In the genomic region with DNA sequence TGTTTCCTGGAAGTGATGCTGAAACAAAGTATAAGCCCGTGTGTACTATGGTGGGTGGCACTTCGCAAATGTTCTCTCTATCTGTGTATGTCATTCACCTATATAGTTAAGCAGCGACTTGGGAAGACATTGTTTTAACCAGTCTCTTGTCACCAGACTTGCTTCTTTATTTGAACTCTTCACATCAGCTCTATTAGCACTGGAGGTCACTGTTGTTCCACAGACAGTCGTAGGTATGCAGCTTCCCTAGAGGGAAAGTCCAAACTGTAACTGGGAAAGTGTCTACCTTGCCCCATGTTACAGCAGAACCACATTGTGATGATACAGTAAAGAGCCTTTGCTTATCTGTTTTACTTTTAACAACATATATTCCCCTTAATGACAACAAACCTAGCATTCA, we compare ENCODE assay signal across 20 mouse cellular contexts.
A peak's percentile ranks its signal among the peaks of the same experiment; 100 is the strongest.
DNase-seq lines count a peak whose midpoint lies in the region; ATAC-seq and TF ChIP-seq lines count a peak whose summit lies in the region.
"Had no signal": no experiment of that assay in that cellular context is flagged by ENCODE, and none has a peak within 500 bp of the region (broad histone marks: within the 10 kb centered on the region; RNA-seq: fewer than 3 reads in every experiment).

No protein-coding gene starts in this region.

- no peaks in the 10 kb centered on the region for H3K27me3 ChIP-seq in liver, postnatal 0 days (ENCODE audit: insufficient read depth, low read length)
- H3K27me3 ChIP-seq in liver, embryonic 12.5 days (replicated peaks) = no peaks in the 10 kb centered on the region
- H3K27me3 ChIP-seq: neural tube, embryonic 12.5 days had no signal

- peak; percentile 25 for DNase-seq in embryo, embryonic 10 days (ENCODE audit: low spot score)
- DNase-seq in embryo, embryonic 9.5 days (ENCODE audit: extremely low spot score) = no peak
- peak; percentile 26 for DNase-seq in kidney, adult 9 months
- DNase-seq in kidney, adult 18-20 months = no peak
- no peak for DNase-seq in liver, postnatal 0 days
- peak; percentile 38 for DNase-seq in retina, embryonic 14.5 days (ENCODE audit: low spot score)
- no peak for DNase-seq in retina, postnatal 1 day
- DNase-seq: adrenal gland, adult 2 months; cerebellum, adult 11 months; cerebellum, adult 9-11 months; gastrocnemius, postnatal 25 days; heart, postnatal 36 days; layer of hippocampus, postnatal 36 days; lung, adult 18-20 months; lung, postnatal 36 days; thymus, postnatal 14 days had no signal

- no peaks in the 10 kb centered on the region for H3K36me3 ChIP-seq in liver, postnatal 0 days (replicated peaks; ENCODE audit: insufficient read depth, low read length)
- no peaks in the 10 kb centered on the region for H3K36me3 ChIP-seq in liver, embryonic 12.5 days
- H3K36me3 ChIP-seq: forebrain, embryonic 10.5 days; neural tube, embryonic 12.5 days had no signal

- WGBS in liver, postnatal 0 days (ENCODE audit: insufficient replicate concordance) = 59% methylated on average over 4 of the region's 4 CpGs
- 55% methylated on average over 4 of the region's 4 CpGs for WGBS in liver, embryonic 12.5 days (ENCODE audit: insufficient replicate concordance)

- no peak overlapping the region for H3K27ac ChIP-seq in liver, postnatal 0 days (ENCODE audit: low read depth)
- H3K27ac ChIP-seq in liver, embryonic 12.5 days = no peak overlapping the region
- H3K27ac ChIP-seq: forebrain, embryonic 10.5 days; hindbrain, embryonic 14.5 days; neural tube, embryonic 12.5 days had no signal

- no peak overlapping the region for H3K9ac ChIP-seq in liver, postnatal 0 days (replicated peaks)
- no peak overlapping the region for H3K9ac ChIP-seq in liver, embryonic 12.5 days
- H3K9ac ChIP-seq: hindbrain, embryonic 14.5 days; neural tube, embryonic 12.5 days had no signal

- H3K4me2 ChIP-seq in liver, postnatal 0 days (ENCODE audit: low read depth, low read length) = no peak overlapping the region
- no peak overlapping the region for H3K4me2 ChIP-seq in liver, embryonic 12.5 days
- H3K4me2 ChIP-seq: hindbrain, embryonic 14.5 days; neural tube, embryonic 12.5 days had no signal

- H3K9me3 ChIP-seq in liver, postnatal 0 days (ENCODE audit: low read length) = no peaks in the 10 kb centered on the region
- no peaks in the 10 kb centered on the region for H3K9me3 ChIP-seq in liver, embryonic 12.5 days (replicated peaks)
- H3K9me3 ChIP-seq: forebrain, embryonic 10.5 days; neural tube, embryonic 12.5 days had no signal

- H3K4me1 ChIP-seq in liver, postnatal 0 days (ENCODE audit: insufficient read depth) = no peaks in the 10 kb centered on the region
- peaks cover 5% of the 10 kb centered on the region; the same call in 1 of the 2 replicates for H3K4me1 ChIP-seq in liver, embryonic 12.5 days
- H3K4me1 ChIP-seq: neural tube, embryonic 12.5 days had no signal

- ATAC-seq in liver, postnatal 0 days = no peak
- ATAC-seq in liver, embryonic 12.5 days = no peak

- H3K4me3 ChIP-seq in liver, postnatal 0 days (ENCODE audit: low read depth, low read length) = no peak overlapping the region
- no peak overlapping the region for H3K4me3 ChIP-seq in liver, embryonic 12.5 days
- H3K4me3 ChIP-seq: forebrain, embryonic 10.5 days; neural tube, embryonic 12.5 days had no signal

- TF ChIP-seq CTCF in liver, postnatal 0 days (IDR thresholded peaks at IDR 0.05; ENCODE audit: low read depth) = peak; percentile 34

- TF ChIP-seq EP300 in liver, postnatal 0 days (IDR thresholded peaks at IDR 0.05; ENCODE audit: low read depth) = no peak

Comparison
In these comparisons a context has a peak if more than half of its experiments do, and no peak if none do; other contexts are left out.
1. DNase-seq: peak in embryo, embryonic 10 days (single experiment), kidney, adult 9 months (single experiment) and retina, embryonic 14.5 days (single experiment); none in embryo, embryonic 9.5 days (single experiment), kidney, adult 18-20 months (single experiment), liver, postnatal 0 days (single experiment) and retina, postnatal 1 day (single experiment).